Mouse (Mus musculus) liver, embryonic 14.5 days (tissue): ENCODE measurements around the gene Fhit.

ENCODE experiments used
- CTCF ChIP-seq: IDR thresholded peaks from 2 replicates; pipeline ENCODE4 v1.5.1; 2016; ENCODE audit warnings: antibody characterized with exemption, low read depth, control low read depth
- EP300 ChIP-seq: IDR thresholded peaks from 2 replicates; pipeline ENCODE4 v1.6.1; 2016; ENCODE audit warnings: antibody characterized with exemption, low read depth

DNA sequence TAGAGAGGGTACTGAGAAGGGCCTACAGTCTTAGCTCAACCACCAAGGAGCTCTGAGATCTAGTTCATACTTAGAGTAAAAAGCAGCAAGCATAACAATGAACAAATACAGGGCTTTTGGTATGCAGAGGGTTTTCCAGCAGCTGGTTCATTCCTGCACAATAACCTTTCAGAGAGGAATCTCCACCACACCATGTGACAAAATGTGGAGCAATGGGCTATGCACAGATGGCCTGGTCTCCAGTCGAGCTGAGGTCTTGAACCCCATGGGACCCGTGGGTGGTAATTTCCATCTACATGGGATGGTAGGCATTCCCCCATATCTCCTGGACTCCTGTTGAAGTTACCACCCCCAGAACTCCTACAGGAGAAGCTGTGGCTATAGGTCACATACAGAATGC, 423.8 kb downstream of the Fhit start:
- no peak for TF ChIP-seq CTCF
- TF ChIP-seq EP300: no peak
